Mouse (Mus musculus) cerebellum, postnatal 4 days (tissue): Measurements from ENCODE around the gene Vrk1.

ENCODE experiments used
- DNase-seq, 2 experiments: peaks; one replicate each; pipeline ENCODE4 v3.0.0; 2022; ENCODE audit warnings: low spot score in 2 of 2, mixed read lengths in 1 of 2

Vrk1 gene

DNA sequence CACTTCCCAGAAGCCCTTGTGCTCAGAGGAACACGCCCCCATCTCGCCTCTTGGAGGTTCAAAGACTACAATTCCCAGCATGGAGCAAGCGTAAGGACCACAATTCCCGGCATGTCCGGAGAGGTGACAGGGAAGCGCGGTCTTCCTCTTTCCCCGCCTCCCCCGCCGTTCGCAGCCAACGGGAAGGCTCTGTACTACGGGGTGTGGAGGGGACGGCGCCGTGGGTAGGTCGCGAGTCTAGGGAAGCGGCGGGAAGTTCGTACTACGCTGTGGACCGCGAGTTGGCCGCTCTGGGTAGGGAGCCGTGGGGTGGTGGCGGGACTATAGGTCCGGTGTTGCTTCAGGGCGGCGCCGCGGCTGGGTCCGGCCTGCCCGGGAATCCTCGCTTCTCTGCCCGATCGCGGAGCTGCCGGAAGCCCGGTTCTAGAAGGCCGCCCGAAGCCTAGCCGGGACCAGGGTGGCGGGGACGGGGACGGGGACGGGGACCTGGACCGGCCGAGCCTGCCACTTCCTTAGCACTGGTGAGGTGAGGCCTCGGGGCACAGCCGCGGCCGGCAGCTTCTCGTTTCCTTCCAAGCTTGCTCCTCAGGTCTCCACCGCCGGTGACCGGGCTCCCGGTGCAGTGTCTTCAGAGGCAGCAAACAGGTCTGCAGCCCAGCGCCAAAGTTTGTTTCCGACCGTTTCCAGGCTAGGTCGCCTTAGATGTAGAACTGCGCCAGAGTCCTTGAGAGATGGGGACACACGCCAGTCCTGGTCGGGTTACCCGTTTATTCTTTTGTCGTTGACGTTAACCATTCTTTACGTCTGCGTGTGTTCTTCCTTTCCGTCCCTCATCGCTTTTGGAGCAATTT, at the start of gene Vrk1:
Gene Vrk1 (plus strand): TSS at position 164 of the 851 bp plus-strand sequence.
- peak; percentile 85 to 91 for DNase-seq

DNA sequence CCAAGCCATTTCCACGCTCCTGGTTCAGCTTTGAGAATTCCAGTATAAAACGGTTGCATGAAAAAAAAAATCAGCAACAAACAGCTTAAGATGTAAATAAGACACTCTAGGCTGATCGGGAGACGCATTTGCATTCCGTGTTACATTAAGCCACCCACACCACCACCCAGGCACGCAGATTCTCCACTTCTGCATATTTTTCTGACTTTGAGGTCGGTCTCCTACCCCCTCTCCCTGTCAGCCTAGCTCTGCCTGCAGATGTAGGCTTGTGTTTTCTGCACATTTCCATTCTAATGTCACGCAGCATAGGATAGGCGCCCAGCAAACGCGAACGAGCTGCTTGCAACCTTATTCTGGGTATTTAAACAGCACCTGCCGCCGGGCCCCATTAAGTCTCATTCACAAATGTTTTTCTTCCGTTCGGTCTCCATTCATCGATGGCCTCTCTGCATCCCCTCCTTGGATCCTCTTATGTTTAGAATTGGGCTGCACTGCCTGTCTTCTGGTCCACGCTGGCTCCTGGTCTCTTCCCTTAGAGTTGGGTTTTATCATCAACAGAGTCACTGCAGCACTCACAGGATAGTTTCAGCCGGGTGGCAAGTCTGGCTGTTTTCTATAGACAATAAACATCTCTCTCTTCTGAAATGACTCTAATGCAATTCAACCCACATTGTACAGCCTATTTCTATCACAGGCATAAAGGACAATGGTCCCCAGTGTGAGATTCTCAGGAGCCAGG, 49.3 kb upstream of the Vrk1 start:
- DNase-seq, result no peak

DNA sequence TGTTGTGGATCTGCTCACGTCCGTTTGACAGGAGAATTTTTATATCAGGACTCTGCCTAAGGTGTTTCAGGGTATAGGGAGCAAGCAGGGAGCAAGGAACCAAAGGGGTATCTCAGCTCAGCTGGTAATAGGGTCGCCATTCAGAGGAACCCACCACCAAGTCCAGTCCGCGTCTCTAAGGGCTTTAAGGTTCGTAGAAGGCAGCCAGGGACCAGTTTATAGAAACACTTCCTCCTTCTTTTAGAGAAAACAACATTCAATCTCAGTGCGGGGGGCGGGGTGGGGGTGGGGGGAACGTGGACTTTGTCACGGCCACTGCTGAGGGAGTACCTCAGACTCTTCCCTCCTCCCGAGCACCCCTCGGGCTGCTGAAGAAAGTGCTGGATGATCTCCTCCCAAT, 48.4 kb upstream of the Vrk1 start:
- no peak for DNase-seq

DNA sequence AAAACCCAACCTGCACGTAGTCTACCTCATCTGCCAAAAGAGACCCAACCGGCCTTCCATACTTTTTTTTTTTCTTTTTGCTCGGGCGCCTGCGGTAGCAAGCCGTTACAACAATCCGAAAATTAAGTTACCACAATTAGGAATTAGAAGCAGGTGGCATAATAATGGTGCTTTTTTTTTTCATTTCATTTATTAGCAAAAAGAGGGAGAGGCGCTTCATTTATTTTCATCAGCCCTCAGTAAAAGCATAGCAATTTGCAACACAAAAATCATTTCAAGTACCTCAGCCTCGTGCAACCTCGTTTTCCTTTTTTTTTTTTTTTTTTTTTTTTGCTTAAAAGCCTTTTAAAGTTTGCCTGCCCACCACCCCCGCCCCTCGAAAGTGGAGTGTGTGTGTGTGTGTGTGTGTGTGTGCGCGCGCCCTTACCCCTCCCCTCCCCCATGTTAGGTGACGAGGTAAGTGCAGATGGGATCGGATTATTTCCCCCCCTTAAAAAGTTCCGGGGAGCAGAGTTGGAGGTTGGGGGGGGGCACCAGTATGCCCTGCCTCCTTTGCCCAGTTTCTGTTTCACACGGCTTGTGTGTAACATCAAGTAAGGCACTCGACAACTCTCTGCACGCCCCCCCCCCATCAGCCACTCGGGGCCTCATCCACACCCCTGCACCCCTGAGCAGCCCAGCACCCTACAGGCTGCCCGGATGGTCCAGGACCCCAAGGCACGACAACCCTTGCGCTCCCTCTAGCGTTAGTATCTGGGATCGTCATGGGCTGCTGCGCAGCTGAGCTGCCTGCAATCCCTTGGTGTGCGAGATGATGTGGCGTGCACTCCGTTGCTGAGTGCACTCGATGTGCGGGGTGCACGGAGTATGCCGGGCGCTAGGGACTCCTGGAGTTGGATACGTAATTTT, 47.7 kb upstream of the Vrk1 start:
- DNase-seq, result peak; percentile 90 to 92

DNA sequence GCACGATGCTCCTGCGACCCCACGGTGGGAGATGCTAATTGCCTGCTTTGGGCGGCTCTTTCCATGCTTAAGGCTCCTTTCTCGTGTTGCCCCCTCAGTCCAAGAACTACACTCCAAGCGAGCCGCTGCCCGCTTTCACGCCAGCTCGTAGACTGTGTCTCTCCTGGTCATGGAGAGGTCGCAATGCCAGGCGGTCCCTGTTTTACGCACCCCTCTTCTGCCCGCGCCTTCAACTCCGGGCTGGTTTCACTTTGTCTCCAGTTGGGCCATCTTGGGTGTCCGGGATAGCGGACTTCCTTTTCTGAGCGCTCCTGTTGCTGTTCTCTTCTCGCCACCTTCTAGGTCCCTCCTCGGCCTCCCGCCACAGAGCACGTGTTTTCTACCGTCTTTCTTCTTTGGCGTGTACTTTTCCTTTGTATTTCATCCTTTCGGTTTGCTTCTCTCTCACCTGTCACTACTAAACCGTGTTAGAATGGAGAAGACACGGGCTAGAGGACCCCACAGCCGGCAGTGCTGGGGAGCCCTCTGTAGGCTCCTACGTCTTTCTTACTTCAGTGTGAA, 46.9 kb upstream of the Vrk1 start:
- DNase-seq, result peak in 1 of 2 experiments; percentile 9

DNA sequence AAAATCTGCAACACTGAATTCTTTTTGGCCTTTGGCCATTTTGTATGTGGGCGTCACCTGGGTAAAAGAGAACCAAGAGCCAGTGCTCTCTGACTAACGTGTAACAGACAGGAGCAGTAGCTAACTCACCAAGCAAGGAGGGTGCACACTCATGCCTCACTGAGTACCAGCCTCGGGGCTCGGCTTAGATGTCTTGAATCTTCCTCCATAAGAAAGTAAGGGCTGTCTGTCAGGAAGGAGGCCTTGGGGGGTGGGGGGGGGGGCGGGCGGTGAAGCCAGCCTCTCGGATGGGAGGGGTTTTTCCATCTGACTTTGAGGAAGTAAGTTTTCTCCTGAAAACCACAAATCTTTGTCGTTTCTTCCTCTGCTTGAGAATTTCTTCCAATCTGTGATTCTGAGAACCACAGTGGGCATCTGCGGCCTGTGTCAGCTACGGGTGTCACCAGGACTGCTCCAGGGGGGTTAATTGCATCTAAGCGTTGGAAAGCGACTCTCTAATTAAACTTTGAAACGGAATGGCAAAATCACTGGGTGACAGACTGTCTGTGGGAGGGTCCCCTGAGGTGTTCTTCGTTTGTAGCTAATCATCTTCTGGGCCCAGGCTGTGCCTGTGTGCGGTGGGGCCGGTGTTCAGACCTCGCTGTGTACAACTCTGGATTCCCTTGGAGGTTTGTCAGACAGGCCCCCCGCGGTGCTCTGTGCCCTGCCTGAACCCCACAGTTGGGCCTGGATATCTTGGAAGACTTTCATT, 43.0 kb upstream of the Vrk1 start:
- no peak for DNase-seq

DNA sequence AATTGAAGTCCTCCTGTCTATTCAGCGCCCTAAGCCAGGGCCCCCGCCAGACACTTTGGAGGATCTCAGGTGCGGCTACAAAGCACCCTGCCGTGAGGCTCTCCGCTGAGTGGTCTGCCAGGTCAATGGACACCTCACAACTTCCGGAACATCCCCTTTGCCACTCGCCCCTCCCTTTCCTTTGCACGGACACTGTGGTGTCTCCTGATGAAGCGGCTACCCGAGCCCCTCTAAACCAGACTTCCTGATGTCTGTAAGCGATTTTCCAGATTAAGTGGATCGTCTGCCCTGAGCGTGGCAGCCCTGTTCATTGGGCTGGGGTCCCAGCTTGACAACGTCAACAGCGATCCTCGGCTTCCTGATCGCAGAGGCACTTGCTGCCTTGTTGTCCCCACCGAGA, 42.2 kb upstream of the Vrk1 start:
- no peak for DNase-seq

DNA sequence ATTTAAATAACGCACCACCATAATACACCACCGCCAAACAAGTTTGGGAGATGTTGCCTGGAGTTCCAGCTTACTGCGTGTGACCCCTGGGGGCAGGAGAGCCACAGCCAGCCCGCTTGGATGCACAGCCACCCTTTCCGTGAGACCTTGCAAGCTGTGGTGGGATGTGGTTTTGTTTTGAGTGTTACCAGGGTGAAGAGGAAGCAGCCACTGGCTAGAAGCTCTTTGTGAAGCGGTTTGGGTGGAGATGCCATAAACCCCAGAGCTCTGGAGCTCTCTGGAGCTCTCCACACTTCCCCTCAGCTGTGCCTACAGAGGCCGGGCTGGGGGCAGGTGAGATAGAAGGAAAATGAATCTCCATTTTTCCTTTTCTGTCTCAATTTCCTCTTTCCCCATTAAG, 38.8 kb upstream of the Vrk1 start:
- no peak for DNase-seq

DNA sequence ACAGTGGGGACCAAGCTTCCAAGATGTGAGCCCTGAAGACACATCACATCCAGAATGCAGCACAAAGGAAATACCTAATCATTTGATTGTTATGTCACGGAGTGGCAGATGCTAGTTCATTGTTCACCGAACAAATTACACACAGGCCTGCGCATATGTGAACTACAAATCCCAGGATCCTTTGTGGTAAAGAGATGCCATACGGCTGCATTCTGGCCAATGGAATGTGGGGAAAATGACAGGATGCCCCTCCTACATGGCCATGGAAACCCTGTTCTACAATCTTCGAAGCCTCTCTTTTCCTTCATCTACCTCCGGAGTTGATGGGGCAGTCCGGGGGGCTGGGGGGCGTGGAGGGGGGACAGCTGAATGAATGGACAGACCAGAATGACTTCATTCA, 37.4 kb upstream of the Vrk1 start:
- DNase-seq, result no peak

DNA sequence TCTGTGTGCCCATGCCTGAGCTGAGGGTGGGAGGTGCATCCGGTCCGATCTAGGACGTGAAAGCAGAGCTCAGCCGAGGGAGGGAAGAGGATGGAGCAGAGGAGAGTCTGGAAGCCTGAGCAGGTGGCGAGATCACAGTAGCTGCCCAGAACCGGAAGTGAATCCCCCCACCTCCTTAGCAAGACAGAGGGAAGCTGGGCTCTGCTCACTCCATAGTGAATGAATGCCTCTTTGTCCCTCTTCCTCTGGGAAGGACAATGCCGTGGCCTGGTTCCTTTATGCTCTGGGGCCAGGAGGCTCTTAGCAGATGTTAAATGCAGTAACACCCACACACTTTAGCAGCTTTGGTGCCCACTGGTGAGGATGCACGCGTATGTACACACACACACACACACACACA, 36.3 kb upstream of the Vrk1 start:
- DNase-seq, result no peak

DNA sequence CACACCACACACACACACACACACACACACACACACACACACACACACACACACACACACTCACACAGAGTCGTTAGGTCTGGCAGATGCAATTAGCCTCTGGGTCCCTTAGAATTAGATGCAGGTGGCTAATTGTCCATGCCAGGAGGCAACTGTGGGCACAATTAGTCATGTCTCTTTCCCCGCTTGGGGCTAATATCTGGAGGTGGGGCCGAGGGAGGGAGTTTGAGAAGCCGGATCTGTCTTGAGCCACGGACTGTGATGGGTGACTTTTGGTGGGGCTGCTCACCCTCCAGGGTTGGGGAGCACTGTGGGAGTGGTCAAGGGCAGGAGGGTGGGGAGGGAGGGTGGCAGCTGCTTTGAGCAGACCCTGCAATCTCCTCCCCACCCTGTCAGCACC, 35.9 kb upstream of the Vrk1 start:
- DNase-seq, result no peak

DNA sequence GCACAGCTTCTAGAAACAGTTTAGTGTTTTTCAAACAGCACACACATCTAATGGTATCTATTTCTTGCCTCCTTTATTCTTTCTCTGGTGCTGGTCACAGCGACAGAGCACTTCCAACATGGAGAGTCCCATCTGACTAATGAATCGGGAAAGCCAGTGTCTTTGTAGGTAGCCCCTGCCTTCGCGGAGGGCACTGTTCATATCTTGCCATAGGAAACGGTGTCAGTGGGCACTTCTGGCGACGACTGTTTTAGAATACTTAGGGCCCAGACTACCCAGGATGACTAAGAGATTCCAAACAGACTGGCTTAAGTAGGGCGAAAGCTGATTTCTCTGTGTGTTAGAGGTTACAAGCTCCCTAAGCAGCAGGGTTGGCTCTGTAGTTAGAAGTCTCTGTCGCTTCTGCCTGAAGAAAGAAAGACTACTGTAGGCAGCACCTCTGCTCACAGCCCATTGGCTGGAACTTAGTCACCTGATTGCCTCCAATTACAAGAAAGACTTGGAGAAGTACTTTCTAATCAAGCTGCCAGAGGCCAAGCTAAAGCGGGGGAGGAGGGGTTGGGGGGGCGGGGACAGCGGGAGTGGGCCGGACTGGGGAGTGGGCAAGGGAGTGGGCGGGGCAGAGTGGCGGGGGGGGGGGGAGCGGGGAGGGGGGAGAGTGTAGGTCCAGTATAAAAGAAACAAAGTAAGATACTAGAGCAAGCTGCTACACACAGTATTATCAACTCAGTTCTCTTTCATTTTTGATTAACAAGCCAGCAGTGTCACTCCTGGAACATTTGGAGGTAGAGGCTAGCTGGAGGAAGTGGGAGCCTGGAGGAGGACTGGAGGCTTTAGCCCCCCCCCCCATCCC, 28.7 kb upstream of the Vrk1 start:
- DNase-seq, result no peak

DNA sequence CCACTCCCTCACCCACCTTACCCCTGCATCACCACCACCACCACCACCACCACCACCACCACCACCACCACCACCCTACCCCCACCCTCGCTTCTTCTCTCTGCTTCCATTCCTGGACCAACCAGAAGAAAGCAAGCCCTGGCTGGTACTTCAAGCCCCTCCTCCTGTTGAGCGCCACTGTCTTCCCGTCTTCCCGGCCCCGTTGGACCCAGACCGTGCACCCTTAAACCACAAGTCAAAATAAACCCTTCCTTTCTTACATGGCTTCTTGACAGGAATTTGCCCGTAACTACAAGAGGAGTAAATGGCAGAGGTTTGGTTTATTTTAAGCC, 28.1 kb upstream of the Vrk1 start:
- no peak for DNase-seq

DNA sequence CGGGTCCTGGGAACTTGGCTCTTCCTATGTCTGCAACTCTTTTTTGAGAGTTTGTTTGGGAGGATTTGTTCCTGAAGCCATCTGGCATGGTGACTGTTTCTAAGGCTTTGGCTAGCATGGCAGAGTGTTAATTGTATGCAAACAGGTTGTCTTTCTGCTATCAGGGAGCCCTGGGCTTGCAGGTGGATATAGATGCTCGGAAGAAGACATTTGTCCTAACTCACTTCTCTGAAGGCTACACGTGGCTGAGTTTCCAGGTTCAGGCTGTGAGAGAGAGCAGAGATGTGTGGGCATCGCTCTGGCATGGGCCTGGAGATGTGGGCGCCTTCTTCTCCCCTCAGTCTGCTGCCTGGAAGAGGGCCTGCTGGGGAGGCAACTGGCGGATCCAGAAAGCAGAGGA, 27.4 kb upstream of the Vrk1 start:
- DNase-seq, result no peak

DNA sequence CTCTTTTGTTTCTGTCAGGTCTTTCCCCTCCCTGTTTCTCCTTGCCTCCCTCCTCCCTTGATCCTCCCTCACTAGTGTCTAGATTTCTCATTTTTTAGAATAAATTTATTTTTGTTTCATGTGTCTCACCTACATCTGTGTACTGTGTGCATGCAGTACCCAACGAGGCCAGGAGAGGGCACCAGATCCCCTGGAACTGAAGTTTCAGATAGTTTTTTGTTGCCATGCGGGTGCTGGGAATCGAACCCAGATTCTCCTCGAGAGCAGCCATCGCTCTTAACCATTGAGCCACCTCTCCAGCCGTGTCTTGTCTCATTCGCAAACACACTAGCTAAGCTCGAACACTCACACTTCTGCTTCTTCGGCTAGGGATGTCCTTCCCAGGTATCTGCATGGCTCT, 26.5 kb upstream of the Vrk1 start:
- no peak for DNase-seq

DNA sequence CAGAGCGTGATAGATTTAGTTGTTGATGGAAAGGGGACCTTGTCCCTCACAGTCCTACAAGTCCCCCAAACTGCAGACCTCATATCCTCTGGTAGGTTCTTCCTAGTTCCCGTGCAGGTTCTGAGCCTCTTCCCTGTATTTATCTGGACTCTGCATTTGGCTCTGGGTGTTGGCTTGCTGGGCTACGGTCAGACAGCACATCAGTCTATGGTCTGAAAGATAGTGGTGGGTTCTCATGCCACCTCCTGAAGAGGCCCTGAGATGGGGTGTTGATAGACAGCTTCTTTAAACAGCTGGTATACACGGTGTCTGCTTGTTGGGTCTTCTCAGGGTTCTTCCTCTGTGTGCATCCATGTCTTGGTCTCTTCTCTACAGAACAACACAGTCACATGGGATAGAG, 21.6 kb upstream of the Vrk1 start:
- no peak for DNase-seq

DNA sequence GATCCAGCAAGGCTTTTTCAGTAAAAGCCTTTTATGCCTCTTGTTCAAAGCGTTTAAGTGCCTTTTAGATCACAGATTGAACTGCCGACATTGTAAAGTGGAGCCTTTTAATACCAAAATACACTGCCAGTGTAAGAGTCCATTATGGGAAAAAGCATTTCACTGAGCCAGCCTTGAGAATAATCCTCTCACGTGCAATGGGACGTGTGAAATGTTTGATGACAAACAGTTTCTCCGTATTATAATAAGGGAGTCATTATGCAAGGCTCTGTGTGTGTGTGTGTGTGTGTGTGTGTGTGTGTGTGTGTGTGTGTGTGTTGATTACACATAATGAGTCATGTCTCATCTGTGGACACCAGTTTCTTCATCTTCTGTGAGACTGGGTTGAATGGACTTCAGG, 17.3 kb upstream of the Vrk1 start:
- DNase-seq, result no peak

DNA sequence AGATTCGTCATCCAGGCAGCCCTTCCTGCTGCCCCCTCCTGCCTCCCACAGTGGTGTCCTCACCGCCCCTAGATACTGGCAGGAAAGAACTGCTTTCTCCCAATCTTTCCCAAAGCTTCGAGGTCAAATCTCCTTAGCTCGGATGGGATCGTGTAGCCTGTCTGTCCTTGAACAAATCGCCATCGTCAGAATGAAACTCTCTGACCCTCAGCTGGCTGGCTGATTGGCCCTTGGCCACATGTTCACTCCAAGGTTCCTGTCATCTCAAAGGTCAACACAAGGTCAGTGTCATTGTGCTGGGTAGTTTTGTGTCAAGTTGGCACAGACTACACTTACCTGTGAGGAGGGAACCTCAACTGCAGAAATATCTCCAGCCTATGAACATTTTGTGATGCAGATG, 16.7 kb upstream of the Vrk1 start:
- DNase-seq, result no peak

DNA sequence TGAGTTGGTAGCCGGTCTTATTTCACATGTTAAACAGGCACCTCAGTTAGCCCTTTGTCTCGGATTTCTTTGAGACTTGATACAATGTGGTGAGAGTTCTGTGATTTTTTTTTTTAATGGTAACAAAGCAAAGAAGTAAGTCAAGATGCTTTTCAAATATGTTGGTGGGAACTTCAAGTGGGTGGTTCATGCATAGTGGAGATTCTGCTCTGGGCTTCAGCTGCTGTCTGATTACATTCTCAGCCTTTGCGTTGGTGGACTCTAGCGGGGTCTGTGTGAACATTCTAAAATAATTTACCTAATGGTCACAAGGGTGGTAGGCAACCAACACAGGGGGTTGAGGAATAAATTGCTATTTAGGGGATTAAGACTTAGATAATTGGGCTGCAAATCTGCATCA, 14.1 kb upstream of the Vrk1 start:
- no peak for DNase-seq

DNA sequence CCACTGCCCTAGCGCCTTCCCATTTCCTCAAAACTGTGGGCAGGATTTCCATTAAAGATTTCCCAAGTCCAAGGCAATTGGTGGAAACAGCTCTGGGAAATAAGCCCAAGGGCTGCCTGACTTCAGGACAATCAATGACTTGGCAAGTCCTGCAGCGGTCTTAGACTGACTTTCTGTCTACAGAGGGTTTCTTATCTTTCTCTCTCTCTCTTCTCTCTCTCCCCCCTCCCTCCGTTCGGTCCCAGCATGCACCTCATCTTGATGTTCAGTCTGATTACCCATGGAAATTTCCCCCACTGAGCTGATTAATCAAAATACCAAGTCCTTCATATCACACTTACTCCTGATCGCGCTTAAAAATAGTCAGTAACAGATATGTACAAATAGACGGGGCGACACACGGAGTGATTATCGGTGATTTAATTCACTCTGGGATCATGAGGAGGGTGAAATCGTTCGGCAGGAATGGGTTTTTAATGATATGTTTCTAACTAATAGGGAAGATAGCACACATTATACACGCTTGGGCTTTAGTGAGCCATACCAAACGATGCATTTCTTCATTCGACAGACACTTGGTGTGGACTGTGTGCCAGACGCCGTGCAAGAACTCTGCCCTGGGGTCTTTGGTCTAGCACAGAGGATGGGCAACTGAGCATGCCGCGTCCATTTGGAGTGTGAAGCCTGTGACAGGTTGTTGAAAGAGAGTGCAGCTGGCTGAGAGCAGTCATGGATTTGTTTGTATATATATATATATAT, 12.8 kb upstream of the Vrk1 start:
- no peak for DNase-seq
